Mouse (Mus musculus) ES-E14 (cell line): ENCODE measurements at regions not wholly inside any gene's neighbourhood (a gene's known extent, or its start where the extent isn't known, plus 50 kb on each side); places are given as distances from the start of the nearest gene placed in this dataset.

Experiments used
- DNase-seq: peaks from one replicate; pipeline ENCODE4 v3.0.0-alpha.2; 2013; ENCODE audit warnings: low read depth, low spot score
- H3K27ac ChIP-seq: 2 replicates; pipeline ENCODE4 v1.5.1; 2012; ENCODE audit warnings: low read depth, mild to moderate bottlenecking, low read length, moderate library complexity, mixed read lengths; ENCODE audit not compliant: poor library complexity, insufficient read depth, severe bottlenecking
- H3K36me3 ChIP-seq: 2 replicates; pipeline ENCODE4 v1.6.1; 2012; ENCODE audit warnings: mild to moderate bottlenecking, low read length, moderate library complexity, mixed read lengths; ENCODE audit not compliant: control insufficient read depth, poor library complexity, insufficient read depth, severe bottlenecking
- H3K4me1 ChIP-seq, 2 experiments: fragments of 150-350 bp in 1 of 2; sonication (generic) in 1 of 2; 2 replicates each; pipeline ENCODE4 v1.6.1; 2012; ENCODE audit warnings: low read length in 2 of 2, mild to moderate bottlenecking in 1 of 2, mixed read lengths in 1 of 2; ENCODE audit not compliant: control insufficient read depth in 2 of 2, insufficient read depth in 2 of 2, poor library complexity in 1 of 2
- H3K4me3 ChIP-seq, 2 experiments: fragments of 150-350 bp in 1 of 2; sonication (generic) in 1 of 2; 2 replicates each; pipeline ENCODE4 v1.5.1; 2012; ENCODE audit warnings: low read length in 2 of 2, low read depth in 1 of 2, mild to moderate bottlenecking in 1 of 2, mixed read lengths in 1 of 2; ENCODE audit not compliant: insufficient read depth in 1 of 2, poor library complexity in 1 of 2, severe bottlenecking in 1 of 2
- H3K9ac ChIP-seq: 2 replicates; pipeline ENCODE4 v1.6.1; 2012; ENCODE audit warnings: low read depth, mild to moderate bottlenecking, low read length, mixed read lengths; ENCODE audit not compliant: poor library complexity, insufficient read depth, severe bottlenecking
- H3K9me3 ChIP-seq: fragments of 150-350 bp; sonication (generic); 2 replicates; pipeline ENCODE4 v1.6.1; 2012; ENCODE audit warnings: low read depth, mild to moderate bottlenecking, low read length; ENCODE audit not compliant: control insufficient read depth, insufficient read depth
- CHD2 ChIP-seq: IDR thresholded peaks from 2 replicates; pipeline ENCODE4 v1.6.1; 2014; ENCODE audit warnings: mild to moderate bottlenecking, low read depth, low read length, inconsistent platforms
- HCFC1 ChIP-seq: IDR thresholded peaks from 2 replicates; pipeline ENCODE4 v1.6.1; 2012; ENCODE audit warnings: low read length, inconsistent platforms, borderline replicate concordance; ENCODE audit not compliant: insufficient read depth
- MAFK ChIP-seq: IDR thresholded peaks from 2 replicates; pipeline ENCODE4 v1.6.1; 2014; ENCODE audit warnings: mild to moderate bottlenecking, low read depth, low read length, inconsistent platforms; ENCODE audit not compliant: insufficient read depth
- ZC3H11A ChIP-seq: IDR thresholded peaks from 2 replicates; pipeline ENCODE4 v1.6.1; 2012; ENCODE audit warnings: low read depth, mild to moderate bottlenecking, inconsistent platforms, low read length, borderline replicate concordance
- ZNF384 ChIP-seq: IDR thresholded peaks from 2 replicates; pipeline ENCODE4 v1.6.1; 2012; ENCODE audit warnings: low read depth, low read length, inconsistent platforms
- in situ Hi-C, 2 experiments: fragments of 600-800 bp; cut with MboI; formaldehyde crosslinking; loops; one replicate each; pipeline ENCODE4 v1.15.1; 2025; ENCODE audit warnings: low sequenced_read_pairs in 2 of 2, inconsistent platforms in 1 of 2; ENCODE audit not compliant: unreplicated experiment in 2 of 2

DNA sequence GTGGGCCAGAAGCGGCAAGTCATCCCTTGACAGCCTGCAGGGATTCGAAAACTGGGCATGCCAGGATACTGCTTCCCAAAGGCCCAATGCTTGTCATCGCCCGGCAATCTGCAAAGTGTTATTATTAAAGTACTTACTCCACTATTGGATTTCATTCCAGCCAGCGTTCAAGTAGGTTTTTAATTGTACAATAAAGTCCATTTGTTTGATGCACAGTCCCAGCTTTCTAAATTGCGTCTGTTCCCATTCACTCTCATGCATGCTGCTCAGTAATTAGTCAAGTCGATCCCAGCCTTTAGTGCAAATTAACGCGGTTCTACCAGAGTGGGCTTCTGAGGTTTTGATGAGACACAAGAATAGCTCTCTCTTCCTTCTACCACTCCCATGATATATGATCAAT lies 131.9 kb upstream of the Kirrel3 start:
- TF ChIP-seq HCFC1 (no peak), ZNF384 (no peak), ZC3H11A (no peak), CHD2 (no peak)
- Histone ChIP-seq H3K36me3 (no peaks in the 10 kb centered on the region), H3K4me3 (no peak overlapping the region), H3K27ac (no peak overlapping the region), H3K9me3 (no peaks in the 10 kb centered on the region), H3K9ac (no peak overlapping the region), H3K4me1 (no peaks in the 10 kb centered on the region)
- in situ Hi-C loops, result no loop called here
- DNase-seq, result no peak

DNA sequence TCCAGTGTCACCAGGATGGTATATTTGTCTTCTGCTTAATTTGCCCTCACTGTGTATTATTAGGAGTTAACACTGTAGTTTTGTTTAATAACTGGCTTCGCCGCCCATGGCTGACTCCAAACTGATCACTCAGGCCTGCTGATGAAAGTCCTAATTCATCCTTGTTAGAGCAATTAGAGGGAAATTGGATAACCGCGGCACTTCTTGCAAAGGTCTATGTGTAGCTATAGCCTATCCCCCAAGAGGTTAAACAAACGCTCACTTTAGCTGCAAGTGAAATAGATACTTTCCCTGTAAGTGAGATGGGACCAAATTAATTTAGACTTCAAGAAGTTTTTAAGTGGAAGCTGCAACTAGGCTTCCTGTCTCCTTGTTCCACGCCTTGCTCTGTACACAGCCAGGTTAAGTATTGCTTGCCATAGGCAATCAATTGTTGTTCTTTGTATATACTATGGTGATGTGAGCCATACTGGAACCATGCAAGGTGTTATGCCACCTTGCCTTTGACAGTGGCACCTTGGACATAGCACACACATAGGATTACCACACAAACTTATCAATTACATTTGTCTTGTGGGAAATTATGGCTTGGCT lies 130.9 kb upstream of the Kirrel3 start:
- Histone ChIP-seq H3K9ac (no peak overlapping the region), H3K9me3 (no peaks in the 10 kb centered on the region), H3K4me1 (no peaks in the 10 kb centered on the region), H3K27ac (no peak overlapping the region), H3K36me3 (no peaks in the 10 kb centered on the region), H3K4me3 (no peak overlapping the region)
- no peak for DNase-seq
- in situ Hi-C loops, result no loop called here
- TF ChIP-seq HCFC1, result no peak

GRCm38 (mm10) chr9:34370686-34371398 lies 114.9 kb upstream of the Kirrel3 start:
- no peaks in the 10 kb centered on the region for H3K36me3 ChIP-seq
- TF ChIP-seq CHD2 (no peak), ZNF384 (no peak), MAFK (no peak), ZC3H11A (no peak), HCFC1 (no peak)
- H3K4me3 ChIP-seq, result no peak overlapping the region
- no peaks in the 10 kb centered on the region for H3K4me1 ChIP-seq
- H3K9ac ChIP-seq, result no peak overlapping the region
- no peak for DNase-seq
- no peak overlapping the region for H3K27ac ChIP-seq
- in situ Hi-C loops, result no loop called here
- no peaks in the 10 kb centered on the region for H3K9me3 ChIP-seq

GRCm38 (mm10) chr9:34375187-34375586 lies 110.5 kb upstream of the Kirrel3 start:
- Histone ChIP-seq H3K9me3 (no peaks in the 10 kb centered on the region), H3K27ac (no peak overlapping the region), H3K4me3 (no peak overlapping the region), H3K4me1 (no peaks in the 10 kb centered on the region), H3K36me3 (no peaks in the 10 kb centered on the region), H3K9ac (no peak overlapping the region)
- in situ Hi-C loops, result no loop called here
- DNase-seq, result no peak
- TF ChIP-seq HCFC1, result no peak
- TF ChIP-seq ZC3H11A, result no peak
- TF ChIP-seq MAFK, result no peak
- TF ChIP-seq CHD2, result no peak
- TF ChIP-seq ZNF384, result no peak

- no peak overlapping the region for H3K4me3 ChIP-seq
- no peak for TF ChIP-seq ZC3H11A
- no peak for TF ChIP-seq HCFC1
- TF ChIP-seq CHD2, result no peak
- H3K9me3 ChIP-seq, result no peaks in the 10 kb centered on the region
- no peaks in the 10 kb centered on the region for H3K36me3 ChIP-seq
- no peak overlapping the region for H3K9ac ChIP-seq
- H3K27ac ChIP-seq, result no peak overlapping the region
- no peak for DNase-seq
- in situ Hi-C loops, result no loop called here
- H3K4me1 ChIP-seq, result peaks cover 0 to 3% of the 10 kb centered on the region in 2 experiments; a peak in 1 of 4 replicates
Measured at GRCm38 (mm10) chr9:34380008-34380407, 105.7 kb upstream of the Kirrel3 start.
